Mouse (Mus musculus) CD4-positive helper T cell, adult 2 months (primary cell): Measurements from ENCODE around the gene Atp8b3.

Experiments
- DNase-seq: peaks from one replicate; pipeline ENCODE4 v3.0.0-alpha.2; 2012; ENCODE audit warnings: low read depth, missing footprints, low spot score

The Atp8b3 gene

GRCm38 (mm10) chr10:80538710-80539394 is at the start of gene Atp8b3:
TSS of gene Atp8b3 (minus strand) at chr10:80539124.
- peak; percentile 90 for DNase-seq

- DNase-seq, result no peak
Observed at GRCm38 (mm10) chr10:80587305-80587657, 48.4 kb upstream of the Atp8b3 start.

GRCm38 (mm10) chr10:80586407-80587304 is 47.7 kb upstream of the Atp8b3 start:
- no peak for DNase-seq

GRCm38 (mm10) chr10:80585581-80585980 is 46.7 kb upstream of the Atp8b3 start:
- DNase-seq, result no peak

- DNase-seq, result no peak
Observed at GRCm38 (mm10) chr10:80584642-80585552, 46.0 kb upstream of the Atp8b3 start.

- no peak for DNase-seq
Observed at GRCm38 (mm10) chr10:80584045-80584488, 45.1 kb upstream of the Atp8b3 start.

- no peak for DNase-seq
Observed at GRCm38 (mm10) chr10:80583047-80583446, 44.1 kb upstream of the Atp8b3 start.

- peak; percentile 91 for DNase-seq
Observed at GRCm38 (mm10) chr10:80578911-80579310, 40.0 kb upstream of the Atp8b3 start.

GRCm38 (mm10) chr10:80578131-80578750 is 39.3 kb upstream of the Atp8b3 start:
- peak; percentile 94 for DNase-seq

- DNase-seq, result peak; percentile 99
Observed at GRCm38 (mm10) chr10:80577195-80578130, 38.5 kb upstream of the Atp8b3 start, which contains the start of gene Klf16. TSS of gene Klf16 (minus strand) at chr10:80577321.

- peak; percentile 80 for DNase-seq
Observed at GRCm38 (mm10) chr10:80576351-80577194, 37.6 kb upstream of the Atp8b3 start.

GRCm38 (mm10) chr10:80575925-80576324 is 37.0 kb upstream of the Atp8b3 start:
- DNase-seq, result no peak

GRCm38 (mm10) chr10:80574896-80575295 is 36.0 kb upstream of the Atp8b3 start:
- DNase-seq, result no peak

GRCm38 (mm10) chr10:80573944-80574343 is 35.0 kb upstream of the Atp8b3 start:
- DNase-seq, result no peak

- no peak for DNase-seq
Observed at GRCm38 (mm10) chr10:80572477-80572876, 33.6 kb upstream of the Atp8b3 start.

GRCm38 (mm10) chr10:80570871-80571836 is 32.2 kb upstream of the Atp8b3 start:
- DNase-seq, result no peak

- no peak for DNase-seq
Observed at GRCm38 (mm10) chr10:80570419-80570818, 31.5 kb upstream of the Atp8b3 start.

GRCm38 (mm10) chr10:80569664-80570066 is 30.7 kb upstream of the Atp8b3 start:
- DNase-seq, result peak; percentile 44
